Mouse (Mus musculus): ENCODE results near the gene Aig1.

Gene Aig1

DNA sequence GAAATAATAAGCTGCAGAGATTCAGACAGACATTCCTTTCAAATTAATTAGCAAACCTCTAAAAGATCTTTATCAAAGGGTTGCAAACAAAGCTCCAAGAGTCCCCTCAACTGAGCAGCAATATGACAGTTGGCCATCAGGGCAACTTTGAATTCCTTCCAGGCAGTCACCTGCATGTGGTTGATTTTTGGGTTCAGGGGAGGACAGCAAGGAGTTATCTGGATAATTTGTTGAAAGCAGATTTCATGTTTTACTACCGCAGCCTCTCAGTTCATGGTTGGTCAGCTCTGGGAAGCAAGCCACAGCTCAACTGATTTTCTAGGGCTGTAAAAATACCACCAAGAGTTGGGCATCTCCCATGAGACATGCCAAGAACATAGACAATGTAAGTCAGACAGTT, 98.1 kb downstream of the Aig1 start:
- no peak for DNase-seq

DNA sequence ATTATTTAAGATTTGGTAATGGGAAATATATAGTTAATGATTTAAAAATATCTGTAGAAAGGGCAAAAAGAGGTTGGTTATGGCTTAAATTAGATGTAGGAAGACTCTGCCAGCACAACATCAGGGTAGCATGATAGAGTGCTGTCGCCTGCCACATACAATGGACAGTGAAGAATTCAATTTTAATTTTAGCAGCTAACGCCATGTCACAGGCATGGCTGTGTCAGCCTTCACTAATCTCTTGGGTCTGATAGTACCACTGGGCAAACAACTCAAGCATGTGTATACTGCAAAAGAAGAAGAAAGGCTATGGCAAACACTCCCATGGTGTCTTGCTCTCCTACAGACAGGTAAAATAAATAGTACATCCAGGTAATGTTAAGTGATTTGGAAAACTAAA, 99.0 kb downstream of the Aig1 start:
- DNase-seq = no peak

DNA sequence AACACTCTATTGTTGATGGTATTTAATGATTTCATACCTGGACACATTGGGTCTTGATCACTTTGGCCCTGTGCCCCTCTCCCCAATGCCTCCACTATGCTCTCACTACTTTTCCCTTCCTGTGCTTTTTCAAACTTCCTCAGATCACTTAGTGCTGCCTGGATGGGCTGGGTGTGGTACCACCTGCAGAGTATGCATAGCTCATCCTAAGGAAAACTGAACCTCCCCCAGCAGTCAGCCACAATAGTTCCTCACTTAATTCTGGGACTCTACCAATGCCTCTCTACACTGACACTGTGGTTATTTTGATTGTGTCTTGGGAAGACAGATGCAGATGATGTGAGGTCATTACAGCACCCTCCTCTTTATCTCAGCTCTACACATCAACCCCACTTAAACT, 99.9 kb downstream of the Aig1 start:
- no peak for DNase-seq

DNA sequence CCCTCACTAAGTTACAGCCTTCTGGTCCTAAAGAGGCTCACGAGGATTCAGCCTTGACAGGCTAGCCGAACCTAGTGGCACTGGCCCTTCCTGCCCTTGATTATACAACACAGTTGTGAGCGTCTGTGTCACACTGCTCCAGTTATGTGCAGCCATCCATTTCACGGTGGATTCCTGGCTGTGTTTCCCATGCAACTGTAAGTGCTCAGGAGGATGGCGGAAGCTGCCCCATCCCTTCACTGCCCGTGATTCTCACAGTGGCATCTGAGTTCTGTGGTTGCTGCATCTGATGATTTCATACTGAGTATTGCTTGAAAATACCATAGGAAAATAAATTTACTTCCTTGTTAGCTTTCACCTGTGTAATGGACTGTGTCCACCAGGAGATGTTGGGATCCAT, 101.7 kb downstream of the Aig1 start:
- no peak for DNase-seq

DNA sequence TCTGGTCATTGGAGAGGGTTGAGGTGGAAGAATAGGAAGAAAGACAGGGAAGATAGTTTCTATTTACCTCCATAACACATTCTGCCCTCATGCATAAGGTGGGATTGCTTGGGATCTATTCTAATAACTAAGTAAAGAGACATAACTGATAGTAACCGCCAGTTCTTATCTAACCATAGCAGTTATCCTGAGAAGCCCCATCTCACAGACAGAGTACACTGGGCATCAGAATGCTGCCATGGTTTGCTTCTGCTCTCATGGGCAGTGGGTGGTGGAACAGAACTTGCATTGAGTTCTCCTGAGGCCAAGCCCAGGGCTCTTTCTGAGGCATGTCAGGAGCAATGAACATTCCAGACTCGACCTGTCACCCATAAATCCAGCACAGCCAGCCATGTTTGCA, 105.6 kb downstream of the Aig1 start:
- no peak for DNase-seq

DNA sequence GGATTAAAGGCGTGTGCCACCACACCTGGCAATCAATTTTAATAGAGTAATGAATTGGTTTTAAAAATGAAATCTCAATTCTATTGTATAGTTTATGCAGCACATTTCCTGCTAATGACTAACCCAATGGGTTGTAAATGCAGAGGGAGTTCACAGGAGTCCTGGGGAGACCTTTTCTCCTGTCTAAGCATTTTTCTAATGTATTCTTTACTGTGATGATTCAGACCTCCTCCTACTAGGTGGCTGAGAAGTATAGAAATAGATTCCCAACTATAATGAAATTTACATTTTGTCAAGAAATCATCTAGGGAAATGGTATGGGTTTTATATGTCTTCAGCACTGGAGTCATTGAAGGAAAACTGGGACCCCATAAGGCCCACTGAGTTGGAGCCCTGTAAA, 114.1 kb downstream of the Aig1 start:
- DNase-seq = no peak

DNA sequence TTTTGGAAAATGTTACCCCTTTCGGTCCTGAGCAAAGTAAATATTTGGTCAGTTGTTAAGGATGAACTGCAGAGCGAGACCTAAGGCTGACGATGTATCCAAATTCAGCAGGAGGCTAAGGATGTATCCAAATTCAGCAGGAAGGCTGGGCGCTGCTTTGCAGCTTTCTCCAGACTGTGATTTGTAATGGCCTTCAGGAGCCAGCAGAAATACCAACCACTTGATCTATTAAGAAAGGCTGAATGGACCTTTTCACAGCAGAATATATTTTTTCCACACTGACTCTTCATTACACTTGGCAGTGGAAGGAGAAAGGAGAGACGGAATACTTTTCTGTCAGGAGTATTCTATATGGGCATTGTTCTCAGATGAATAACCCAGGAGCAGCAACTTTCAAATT, 115.0 kb downstream of the Aig1 start:
- no peak for DNase-seq

DNA sequence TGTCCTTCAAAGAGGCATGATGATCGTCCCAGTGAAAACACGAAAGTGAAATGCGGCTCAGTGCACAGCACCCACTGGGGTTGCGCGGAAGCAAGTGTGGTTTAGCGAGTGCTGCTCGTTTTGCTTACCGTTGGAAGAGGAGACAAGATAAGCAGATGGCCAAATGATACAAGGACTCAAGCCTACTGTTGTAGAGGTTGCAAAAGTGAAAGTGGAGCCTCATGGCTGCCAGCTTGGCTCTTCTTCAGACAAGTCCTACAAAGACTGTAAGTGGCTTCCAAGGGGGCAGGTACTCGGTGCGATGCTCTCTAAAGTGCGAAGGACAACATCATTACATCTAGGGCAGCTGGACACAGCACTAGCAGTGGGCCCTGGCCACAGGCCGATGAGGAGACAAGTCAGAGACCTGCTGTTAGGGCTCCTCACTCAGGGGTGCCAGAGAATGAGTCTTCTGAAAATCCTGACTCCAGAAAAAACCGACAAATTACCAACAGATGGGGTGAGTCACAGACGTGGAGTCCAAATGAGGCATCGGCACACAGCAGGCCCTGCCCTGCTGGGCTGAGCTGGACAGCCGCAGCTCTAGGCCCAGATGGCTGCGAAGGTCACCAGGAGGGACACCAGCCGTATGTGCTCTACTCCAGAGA, 129.2 kb downstream of the Aig1 start:
- no peak for DNase-seq

DNA sequence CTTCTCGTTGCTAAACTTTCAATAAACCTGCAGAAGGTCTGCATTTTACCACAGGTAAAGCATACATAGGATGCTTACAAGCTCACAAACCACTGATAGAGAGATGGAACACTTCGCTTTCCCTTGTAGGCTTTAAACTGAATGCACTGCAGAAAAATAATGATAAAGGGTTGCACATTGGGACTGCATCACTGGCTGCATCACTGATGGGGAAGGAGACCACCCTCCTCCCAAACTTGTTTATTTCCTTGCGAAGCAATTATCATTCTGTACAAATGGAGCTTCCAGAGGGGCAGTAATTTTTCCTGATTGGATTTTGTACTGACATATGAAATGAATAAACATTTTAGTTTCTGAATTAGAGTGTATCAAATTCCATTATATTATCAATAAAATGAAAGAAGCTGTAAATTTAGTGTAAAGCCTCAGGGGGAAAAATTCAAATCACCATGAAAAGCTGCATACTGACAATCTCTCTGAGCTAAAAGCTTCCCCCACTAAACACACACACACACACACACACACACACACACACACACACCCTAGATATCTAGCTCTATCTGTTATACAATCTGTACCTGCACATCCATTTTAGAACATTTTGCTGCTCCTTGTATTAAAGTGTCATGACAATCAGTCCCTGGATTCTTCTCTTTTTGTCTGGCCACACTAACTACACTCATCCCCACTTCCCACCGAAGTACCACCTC, 138.6 kb downstream of the Aig1 start:
- DNase-seq = no peak

DNA sequence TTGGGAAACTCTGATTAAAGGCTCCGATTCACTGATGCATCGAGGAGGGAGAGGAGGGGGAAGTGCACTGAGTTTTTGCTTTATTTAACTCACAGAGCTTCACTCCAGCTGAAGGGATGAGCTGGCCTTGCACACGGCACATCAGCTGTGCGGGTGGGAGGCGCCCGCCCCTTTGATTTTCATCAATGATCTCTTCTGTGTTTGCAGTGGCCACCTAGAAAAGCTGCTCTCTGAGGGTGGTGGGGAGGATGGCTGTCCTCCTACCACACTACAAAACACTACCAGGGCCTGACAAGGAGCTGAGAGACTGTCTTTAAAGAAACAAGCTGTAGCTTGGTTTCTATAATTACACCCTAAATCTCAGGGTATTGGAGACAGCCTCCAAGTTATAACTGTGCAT, 141.1 kb downstream of the Aig1 start:
- DNase-seq = no peak

DNA sequence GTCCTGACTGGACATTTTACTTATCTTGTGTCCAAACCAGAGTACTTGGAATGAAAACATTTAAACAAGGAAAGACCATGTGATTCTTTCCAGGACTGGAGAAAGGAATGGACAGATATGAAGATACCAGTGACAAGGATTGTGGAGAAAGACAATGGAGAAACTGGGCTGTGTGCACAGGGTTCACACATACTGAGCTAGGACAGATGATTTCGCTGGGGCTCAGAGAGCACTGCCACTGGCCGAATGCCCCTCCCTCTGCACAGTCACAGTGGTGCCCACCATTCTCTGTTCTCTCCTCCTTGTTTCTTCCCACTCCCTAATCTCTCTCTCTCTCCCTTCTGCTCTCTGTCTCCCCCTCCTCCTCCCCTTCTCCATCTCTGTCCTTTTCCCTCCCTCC, 142.6 kb downstream of the Aig1 start:
- no peak for DNase-seq

DNA sequence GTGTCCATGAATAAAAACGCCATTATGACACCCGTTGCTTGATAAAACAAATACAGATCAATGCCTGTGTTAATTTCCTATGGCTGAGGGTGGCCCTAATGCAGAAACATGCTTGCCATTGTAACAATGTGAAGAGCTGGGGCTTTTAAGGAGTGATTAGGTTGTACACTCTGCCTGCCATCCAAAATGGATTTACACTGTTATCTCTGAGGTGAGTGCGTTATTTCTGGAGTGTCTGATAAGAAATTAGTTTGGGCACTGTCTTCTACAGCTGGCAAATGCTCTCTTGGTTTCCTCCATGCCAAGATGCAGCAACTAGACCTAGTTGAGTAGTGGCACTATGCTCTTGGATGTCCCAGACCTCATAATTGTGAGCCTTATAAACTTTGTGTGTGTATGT, 143.5 kb downstream of the Aig1 start:
- DNase-seq = no peak

DNA sequence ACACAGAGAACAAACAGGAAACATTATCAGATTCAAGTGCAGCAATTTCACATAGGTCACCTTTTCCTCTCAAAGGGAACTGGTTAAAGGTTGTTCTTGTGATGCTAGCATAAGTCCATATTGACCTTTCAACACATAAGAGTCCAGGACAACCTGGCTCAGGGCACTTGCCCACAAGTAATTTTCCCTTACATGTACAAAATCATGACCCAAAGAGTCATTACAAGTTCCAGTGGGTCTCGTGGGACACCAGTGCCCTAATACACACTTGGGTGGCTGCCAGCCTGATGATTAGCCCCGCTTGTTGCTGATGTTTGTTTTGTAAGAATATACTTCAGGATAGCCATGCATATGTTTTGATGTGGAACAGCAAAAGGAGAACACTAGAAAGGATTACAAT, 152.6 kb downstream of the Aig1 start:
- peak; percentile 23 to 65 for DNase-seq

DNA sequence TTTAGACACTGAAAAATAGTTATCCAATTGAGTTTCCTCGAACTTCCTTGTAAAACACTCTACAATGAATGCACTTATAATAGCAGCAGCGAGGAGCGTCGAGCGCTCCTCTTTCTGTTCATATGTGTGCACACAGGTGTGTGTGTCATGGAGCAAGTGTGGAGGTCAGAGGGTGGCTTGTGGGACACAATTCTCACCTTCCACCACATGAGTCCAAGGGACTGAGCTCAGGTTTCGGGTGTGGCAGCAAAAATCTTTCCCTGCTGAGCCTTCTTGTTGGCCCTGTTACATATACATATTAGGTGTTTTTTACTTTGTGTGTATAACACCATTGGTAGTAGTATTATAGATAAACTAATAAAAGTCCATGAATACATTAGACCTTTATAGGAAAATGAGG, 153.2 kb downstream of the Aig1 start:
- DNase-seq = no peak

DNA sequence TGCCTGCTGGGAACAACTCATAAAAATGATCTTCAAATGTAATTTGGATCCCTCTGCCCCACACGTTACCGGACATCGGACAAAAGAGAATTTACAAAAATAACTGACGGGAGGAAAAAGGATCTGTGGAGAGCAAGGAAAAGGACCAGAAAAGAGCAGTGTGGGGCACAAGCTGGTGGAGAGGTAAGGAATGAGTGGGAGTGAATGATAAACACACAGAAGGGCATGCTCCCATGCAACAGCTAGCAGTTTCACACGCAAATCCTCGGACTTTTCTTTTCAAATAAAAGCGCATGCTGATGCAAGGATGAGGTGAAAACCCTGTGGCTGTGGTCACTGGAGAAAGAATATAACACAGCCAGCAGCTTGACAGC, 153.9 kb downstream of the Aig1 start:
- no peak for DNase-seq

DNA sequence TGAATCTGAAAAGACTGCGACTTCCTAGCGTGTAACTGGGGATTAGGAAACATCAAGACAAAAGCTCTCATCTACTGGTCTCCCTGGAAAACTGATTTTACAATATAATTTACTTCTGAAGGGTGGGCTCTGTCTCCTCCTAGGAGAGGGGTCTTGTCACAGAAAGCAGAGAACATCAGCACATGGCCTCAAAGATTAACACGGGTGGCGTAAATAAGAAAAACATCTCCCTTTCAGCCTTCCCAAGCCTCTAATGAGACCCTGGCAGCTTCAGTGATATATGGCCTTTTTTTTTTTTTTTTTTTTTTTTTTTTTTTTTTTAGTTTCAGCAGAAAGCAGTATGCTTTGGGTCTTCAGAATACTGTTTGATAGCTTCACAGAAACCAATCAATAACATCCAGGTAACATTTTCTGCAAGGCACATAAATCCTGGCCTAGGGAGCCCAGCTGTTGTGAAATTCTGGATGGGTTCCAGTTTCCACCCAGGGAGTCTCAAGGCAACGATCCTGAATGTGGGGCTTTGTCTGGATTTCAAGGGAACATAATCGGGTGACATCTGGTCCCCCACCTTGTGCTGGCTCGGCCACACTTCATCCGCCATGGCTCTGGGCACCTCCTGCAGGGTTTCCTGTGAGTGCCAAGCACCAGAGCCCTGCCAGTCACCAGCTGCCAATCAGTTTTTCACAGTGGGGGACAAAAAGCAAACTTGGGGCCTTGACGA, 154.4 kb downstream of the Aig1 start:
- DNase-seq = peak; percentile 4 to 38

DNA sequence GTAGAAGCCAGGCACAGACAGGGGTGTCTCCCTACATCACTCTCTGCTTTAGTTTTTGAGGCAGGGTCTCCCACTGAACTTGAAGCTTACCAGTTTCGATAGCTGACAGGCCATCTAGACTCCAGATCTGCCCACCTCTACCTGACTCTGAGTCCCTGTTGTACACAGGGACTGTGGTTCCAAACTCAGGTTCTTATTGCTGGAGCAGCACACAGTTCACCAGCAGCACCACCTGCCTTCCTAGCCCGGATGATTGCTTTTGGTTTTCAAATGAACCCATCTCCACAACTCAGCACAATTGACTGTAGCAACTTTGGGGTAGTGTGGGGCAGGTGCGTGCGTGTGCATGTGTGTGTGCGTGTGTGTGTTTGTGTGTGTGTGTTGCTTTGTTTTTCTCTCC, 155.1 kb downstream of the Aig1 start:
- no peak for DNase-seq

DNA sequence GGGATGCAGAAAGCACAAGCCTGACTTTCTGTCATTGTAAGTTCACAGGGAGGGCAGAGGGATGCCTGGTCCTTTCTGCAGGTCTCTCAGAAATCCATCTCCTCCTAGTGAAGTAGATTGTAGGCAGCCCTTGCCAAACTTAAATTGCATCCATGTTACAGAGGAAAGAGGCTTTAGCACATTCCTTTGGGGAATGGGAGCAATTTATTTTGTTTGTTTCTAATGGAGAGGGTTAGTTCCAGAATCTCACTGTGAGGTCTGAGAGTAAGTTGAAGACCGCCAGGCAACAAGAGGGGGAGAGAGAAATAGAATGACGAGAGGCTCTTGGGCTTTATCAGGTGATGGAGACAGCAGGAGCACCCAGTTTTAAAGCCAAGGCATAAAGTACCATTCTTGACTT, 155.7 kb downstream of the Aig1 start:
- no peak for DNase-seq

DNA sequence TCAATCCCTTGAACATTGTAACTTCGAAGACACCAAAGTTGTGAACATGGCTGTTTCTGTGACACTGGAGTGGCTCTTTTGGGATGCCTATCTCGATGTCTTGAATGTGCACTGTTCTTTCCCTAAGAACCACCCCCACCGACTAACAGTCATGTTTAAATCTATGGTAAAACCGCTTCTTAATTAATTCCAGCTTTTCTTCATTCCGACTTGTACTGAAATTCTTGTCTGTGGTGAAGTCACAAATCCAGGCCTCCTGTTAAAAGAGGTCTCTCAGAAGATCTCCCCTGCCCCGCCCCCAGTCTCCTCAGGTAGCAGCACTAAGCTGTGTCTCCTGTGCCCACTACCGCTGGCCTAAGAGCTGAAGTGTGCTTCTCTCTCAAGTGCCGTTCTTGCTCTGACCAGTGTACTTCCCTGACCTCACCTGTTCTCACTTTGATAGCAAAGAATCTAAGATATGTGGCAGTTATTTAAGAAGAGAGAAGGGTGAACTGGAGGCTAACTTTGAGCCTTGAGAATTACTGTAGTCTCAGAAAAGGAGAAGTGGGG, 157.4 kb downstream of the Aig1 start:
- no peak for DNase-seq

DNA sequence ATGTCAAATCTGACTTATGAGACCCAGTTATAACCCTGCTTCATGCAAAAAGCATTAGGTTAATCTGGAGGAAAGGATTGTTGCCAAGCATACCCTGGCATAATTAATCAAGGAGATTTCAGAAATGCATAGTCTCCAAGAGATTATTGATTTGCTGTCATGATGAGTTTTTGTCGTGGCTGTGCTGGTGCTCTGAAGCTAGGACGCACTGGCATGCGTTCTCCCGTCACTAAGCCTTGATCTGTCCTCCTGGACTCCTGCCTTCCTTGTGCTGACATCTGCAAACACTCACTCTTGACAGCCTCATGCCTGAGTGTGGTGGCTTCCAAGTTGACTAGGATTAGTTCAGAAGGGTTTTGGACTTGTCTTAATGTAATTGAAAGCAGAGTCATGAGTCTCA, 163.0 kb downstream of the Aig1 start:
- DNase-seq = no peak

DNA sequence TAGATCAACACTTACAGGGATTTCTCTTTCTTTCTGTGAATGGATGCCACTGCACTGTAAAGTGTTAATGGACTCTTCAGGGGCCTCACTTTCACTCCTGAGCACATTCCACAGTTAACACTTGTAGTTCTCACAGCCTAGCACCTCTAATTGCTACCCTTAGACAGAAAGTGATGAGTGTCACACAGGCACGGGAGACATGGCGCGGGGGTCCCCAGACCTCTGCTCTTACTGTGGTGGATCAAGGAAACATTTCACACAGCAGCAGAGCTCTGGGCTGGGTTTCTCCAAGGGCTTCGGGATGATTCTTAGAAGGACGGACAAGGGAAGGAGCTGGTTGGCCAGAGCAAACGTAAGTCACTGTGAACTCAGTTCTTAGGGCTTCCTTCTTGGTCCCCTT, 166.1 kb downstream of the Aig1 start:
- no peak for DNase-seq

DNA sequence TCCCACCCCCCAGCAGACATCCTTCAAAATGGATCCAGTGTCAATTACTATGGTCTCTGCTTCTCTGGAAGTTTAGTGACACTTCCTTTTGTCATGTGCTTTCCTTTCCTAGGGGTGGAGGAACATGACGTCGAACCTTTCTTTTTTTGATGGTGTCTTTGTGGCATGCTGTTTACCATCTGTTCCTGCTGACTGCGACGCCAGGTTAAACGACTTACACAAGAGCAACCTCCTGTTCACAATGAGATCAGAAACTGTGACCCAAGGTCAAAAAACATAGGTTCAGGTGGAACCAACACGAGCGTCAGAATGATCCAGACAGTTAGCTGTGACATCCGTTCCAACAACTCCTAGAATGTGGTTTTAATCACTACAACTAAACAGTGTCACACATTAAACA, 166.7 kb downstream of the Aig1 start:
- DNase-seq = no peak

DNA sequence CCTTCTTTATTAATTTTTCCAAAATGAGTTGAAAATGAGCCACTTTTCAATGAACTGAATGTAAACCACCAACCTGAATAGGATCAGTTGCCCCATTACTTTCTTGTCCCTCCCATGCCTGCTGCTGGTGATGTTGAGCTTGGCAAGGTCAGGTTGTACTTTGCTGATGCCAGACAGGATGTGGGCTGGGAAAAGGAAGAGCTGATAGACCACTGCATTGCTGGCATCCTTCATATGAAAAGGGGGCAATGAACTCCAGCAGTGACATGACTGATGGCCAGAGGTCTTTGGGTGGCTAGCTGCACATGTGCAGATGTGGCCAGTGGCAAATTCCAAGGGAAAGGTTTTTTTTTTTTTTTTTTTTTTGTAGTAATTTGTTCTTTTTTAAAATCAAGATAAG, 172.5 kb downstream of the Aig1 start:
- DNase-seq = peak; percentile 10 to 54

DNA sequence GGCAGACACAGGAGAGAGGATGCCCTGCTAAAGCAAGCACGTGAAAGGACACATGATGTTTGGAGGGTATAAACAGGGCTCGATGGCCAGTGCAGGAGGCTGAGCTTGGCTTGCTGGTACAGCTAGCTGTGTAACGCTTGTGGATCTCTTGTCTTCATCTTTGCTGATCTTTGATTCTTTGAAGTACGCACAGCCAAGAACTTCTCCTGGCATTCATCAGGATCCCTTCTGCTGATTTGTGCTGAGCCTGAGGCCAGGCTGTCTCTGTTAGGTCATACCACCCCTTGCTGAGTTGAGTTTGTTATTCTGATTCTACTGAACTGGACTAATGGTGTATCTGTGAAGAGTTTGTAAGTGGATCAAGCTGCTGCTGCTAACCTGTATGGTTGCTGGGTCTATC, 175.5 kb downstream of the Aig1 start:
- no peak for DNase-seq
